Mouse (Mus musculus) kidney, postnatal 36 days (tissue): ENCODE results near the gene Pinlyp.

Source experiments
- DNase-seq, 2 experiments: peaks; one replicate each; pipeline ENCODE4 v3.0.0; 2021 to 2022; ENCODE audit warnings: mixed read lengths in 2 of 2

Gene Pinlyp

GRCm38 (mm10) chr7:24546068-24546614 lies at the start of gene Pinlyp, which contains the start of gene Xrcc1:
Pinlyp (minus strand) TSS chr7:24546118.
Xrcc1 (plus strand) TSS chr7:24546289.
- peak in 1 of 2 experiments; percentile 21 for DNase-seq

DNA sequence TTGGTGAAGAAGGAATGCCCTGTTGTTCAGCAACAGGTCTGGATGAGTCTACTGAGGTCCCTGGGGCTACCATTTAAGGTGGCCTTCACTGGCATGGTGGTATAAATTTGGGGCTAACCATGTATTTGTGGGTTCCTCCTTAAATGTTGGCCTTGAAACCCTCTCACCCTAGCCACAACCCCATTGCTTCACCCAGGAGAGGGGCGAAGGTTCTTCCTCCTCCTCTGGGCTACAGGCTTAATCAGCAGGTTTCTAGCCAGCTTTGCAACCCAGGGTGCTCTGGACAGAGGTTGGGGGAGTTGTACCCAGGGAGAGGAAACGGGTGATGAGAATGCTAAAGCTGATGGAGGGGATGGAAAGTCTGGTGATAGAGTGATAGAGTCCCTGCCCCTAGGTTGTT lies 49.5 kb upstream of the Pinlyp start:
- peak; percentile 36 to 53 for DNase-seq

DNA sequence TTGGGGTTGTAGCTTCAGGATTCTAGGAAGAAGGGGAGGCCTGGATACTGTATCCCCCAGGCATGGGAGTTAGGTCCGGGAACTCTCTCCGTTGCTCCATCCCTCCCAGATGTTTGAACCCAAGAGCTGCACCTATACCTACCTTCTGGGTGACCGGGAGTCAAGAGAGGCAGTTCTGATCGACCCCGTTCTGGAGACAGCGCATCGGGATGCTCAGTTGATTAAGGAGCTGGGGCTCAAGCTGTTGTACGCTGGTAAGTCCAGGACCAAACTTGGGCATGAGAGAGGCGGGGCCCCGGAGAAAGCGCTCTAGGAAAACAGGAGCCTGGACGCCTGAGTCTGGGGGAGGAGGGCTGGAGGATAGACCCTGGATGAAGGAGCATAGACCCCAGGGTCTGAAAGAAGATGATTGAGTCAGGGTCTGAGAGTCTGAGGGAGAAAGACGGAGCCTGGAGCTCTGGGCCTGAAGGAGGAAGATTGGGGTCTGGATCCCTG lies 48.4 kb upstream of the Pinlyp start:
- peak in 1 of 2 experiments; percentile 43 for DNase-seq

- peak; percentile 79 to 91 for DNase-seq
These were observed 47.8 kb upstream of the Pinlyp start for GRCm38 (mm10) chr7:24593621-24594308.

DNA sequence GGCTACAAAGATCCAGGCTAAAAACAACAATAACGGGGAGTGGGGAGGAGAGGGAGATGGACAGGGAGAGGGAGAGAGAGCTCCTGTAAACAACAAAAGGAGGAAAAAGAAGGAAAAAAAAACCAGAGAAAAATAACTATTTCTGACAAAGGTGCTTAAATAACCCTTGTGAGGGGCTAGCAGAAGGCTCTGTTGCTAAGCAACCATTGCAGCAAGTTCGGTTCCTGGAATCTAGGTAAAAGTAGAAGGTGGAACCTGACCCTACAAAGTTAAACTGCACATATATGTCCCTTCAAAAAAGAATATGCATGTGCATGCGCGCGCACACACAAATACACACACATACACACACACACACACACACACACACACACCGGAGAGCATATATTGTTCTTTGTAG lies 46.9 kb upstream of the Pinlyp start:
- no peak for DNase-seq

DNA sequence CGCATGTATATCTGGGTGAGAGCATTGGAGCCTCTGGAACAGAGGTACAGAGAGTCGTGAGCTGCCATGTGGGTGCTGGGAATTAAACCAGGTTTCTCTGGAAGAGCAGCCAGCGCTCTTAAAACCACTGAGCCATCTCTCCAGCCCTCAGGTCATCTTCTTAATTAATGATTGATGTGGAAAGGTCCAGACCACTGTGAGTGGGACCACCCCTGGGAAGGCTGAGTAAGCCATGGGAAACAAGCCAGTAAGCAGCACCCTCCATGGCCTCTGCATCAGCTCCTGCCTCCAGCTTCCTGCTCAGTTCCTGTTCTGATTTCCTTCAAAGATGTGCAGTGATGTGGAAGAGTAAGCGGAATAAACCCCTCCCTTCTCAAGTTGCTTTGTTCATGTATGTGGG lies 46.2 kb upstream of the Pinlyp start:
- DNase-seq, result peak; percentile 38 to 51

GRCm38 (mm10) chr7:24591735-24592134 lies 45.8 kb upstream of the Pinlyp start:
- no peak for DNase-seq

- DNase-seq, result peak; percentile 87 to 90
These were observed 42.4 kb upstream of the Pinlyp start for GRCm38 (mm10) chr7:24588336-24588735.

- peak in 1 of 2 experiments; percentile 51 for DNase-seq
These were observed 41.6 kb upstream of the Pinlyp start, which contains the start of the genes Ethe1 and Zfp575 for GRCm38 (mm10) chr7:24587330-24588105. Ethe1 (plus strand) TSS chr7:24587543. Zfp575 (minus strand) TSS chr7:24587641.

GRCm38 (mm10) chr7:24586828-24587227 lies 40.9 kb upstream of the Pinlyp start:
- DNase-seq, result no peak

GRCm38 (mm10) chr7:24585995-24586394 lies 40.1 kb upstream of the Pinlyp start:
- DNase-seq, result no peak

DNA sequence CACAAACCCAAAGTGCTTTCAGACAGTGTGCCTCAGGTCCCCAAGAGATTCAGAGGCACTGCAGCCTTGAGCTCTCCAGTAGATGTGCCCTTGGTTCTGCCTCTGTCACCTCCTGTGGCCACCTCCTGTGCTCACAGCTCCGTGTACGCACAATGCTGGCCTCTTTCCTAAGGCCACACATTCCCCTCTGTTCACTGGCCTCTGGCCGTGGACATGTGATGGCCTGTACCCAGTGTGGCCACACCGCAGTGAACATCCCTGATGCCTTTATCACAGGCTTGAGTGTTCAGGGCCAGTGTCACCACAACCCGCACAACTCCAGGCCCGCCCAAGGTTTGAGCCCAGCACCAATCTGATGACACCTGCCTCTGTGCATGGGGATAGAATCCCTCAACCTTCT lies 39.0 kb upstream of the Pinlyp start:
- DNase-seq, result no peak

- DNase-seq, result no peak
These were observed 31.9 kb upstream of the Pinlyp start for GRCm38 (mm10) chr7:24577811-24578210.

DNA sequence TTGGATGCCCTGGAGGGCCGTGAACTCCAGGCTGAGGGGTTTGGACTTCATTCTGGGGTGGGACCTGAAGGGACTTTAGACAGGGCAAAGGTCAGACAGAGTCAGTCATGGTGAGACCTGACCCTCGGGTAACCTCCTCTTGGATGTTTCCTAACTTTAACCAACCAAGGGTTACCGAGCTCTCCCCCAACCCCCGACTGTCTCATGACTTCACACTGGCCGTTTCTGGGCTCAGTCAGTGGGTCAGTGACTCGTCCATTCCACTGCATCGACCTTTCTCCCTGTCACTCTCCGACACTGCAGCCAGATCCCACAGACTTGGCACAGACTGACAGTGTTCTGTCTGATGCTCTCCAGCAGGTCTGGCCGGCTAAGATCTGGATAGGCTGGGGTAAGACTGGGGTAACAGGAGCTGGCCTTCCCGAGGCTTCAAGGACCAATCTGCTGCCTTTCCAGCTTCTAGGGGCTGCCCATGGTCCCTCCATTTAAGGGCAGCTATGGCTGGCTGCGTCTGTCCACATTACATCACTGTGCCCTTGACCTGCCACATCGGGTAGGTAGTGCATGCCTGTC lies 28.4 kb upstream of the Pinlyp start:
- peak; percentile 83 to 90 for DNase-seq

DNA sequence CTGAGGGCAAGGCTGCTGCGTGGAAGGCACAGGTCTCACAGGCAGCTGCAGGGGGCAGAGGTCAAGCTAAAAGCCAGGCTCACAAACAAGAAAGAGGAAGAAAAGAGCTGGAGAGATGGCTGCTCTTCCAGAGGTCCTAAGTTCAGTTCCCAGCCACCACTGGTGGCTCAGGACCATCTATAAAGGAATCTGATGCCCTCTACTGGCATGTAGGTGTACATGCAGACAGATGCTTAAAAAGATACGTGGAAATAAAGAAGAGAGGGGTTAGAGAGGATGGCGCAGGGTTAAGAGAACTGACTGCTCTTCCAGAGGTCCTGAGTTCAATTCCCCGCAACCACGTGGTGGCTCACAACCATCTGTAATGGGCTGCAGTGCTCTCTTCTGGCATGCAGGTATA lies 26.5 kb upstream of the Pinlyp start:
- DNase-seq, result peak in 1 of 2 experiments; percentile 28

DNA sequence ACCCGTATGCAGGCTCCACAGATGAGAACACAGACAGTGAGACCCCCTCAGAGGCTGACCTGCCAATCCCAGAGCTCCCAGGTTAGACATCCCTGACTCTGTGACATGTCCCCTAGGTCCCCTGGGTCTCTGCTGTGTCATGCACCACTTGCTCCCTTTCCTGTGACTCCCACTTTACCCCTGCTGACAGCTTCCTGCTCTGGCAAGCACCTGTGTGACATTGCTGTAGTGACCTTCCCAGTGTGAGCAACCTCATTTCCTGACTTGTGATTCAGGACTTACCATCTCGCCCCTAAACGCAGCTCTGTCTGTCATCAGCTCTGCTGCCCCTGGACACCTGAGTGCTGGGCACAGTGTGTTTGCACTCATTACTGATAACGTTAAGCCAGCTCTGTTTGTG lies 25.2 kb upstream of the Pinlyp start:
- DNase-seq, result no peak

- DNase-seq, result no peak
These were observed 22.6 kb upstream of the Pinlyp start for GRCm38 (mm10) chr7:24568512-24568911.

- DNase-seq, result no peak
These were observed 20.3 kb upstream of the Pinlyp start for GRCm38 (mm10) chr7:24566206-24566605.

DNA sequence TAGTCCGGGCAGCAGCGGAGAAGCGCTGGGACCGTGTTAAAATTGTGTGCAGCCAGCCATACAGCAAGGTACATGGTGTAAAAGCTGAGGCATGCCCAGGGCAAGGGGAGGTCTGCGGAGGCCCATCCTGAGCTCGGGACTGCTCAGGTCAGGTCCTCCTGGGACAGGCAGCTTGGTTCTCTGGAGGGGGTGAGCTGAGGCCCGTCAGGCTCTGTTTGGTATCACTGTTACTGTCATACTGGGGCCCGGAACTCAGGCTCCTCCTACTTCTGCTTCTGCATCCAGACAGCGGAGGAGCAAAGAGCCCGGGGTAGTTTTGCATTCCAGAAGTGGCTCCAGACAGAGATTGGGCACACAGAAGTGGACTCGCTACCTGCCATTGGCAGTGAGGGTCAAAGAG lies 19.7 kb upstream of the Pinlyp start:
- peak in 1 of 2 experiments; percentile 65 for DNase-seq

- DNase-seq, result peak; percentile 64 to 90
These were observed 18.8 kb upstream of the Pinlyp start for GRCm38 (mm10) chr7:24564607-24565265.

- no peak for DNase-seq
These were observed 17.9 kb upstream of the Pinlyp start for GRCm38 (mm10) chr7:24563837-24564206.

DNA sequence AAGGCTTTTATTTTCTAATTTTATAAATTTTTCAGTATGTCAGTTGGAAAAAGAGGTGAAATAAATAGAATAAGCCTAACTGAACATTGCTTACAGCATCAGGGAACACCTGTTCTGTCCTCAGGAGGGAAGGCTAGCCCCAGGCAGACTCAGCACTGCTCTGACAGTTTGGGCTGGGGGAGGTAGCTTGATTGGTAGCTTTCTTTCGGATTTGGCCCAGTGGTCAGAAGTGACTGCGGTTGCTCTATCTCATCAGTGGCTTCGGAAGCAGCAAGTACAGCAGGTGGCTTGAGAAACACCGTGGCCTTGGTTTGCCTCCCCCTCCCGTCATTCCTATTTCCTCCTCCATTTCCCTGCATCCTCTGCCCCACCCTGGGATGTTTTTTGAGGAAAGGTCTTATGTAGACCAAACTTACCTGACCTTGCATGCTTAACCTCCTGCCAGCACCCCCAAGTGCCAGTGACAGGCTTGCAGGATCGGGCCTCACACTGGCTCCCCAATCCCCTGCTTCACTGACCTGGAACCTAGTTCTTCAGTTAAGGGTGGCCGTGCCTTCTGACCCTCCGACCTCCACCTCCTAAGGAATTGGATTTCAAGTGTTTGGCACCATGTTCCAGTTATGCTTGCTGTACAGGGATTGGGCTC lies 17.4 kb upstream of the Pinlyp start:
- DNase-seq, result no peak
